ENCODE assay signal across 22 mouse cellular contexts in the genomic region with DNA sequence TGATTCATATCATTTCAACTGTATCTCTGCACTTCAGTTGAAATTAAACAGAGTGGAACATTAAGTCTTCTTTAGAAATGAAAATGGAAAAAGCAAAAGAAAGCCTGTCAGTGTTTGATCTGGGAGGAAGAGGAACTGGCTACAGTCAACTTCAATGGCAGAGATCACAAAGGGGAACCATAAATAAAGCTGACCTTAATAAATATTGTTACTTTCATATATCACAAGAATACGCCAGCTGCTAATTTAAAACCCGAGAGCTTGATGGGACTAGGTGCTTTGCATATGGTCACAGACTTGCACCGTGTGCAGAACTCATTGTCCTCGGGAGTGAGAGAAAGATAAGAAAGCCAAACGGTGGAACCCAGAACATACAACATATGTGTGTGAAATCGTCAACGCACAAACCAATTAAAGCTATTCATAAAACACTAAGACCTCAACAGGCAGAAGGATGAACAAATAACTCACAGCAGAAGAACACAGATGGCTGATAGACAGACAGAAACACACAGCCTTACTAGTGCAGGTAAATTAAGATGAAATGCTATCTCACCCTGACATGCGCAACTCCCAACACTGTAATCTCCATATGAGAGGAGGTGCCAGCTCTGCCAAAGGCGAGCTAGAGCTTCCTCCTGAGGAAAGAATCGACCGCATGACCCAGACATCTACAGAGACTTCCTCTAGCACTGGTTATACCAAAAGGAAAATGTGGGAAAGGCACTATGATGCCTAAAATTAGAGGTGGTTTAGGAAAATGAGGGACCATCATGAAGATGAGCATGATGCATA.
DNase-seq lines count a peak whose midpoint lies in the region; ATAC-seq and TF ChIP-seq lines count a peak whose summit lies in the region.
"Had no signal": no experiment of that assay in that cellular context is flagged by ENCODE, and none has a peak within 500 bp of the region (broad histone marks: within the 10 kb centered on the region; RNA-seq: fewer than 3 reads in every experiment).

No protein-coding gene starts in this region.

- TF ChIP-seq EP300 in CH12.LX (IDR thresholded peaks at IDR 0.05; ENCODE audit: low read length): peak; percentile 23; the same call in 1 of the 2 replicates

- TF ChIP-seq POLR2A in CH12.LX (IDR thresholded peaks at IDR 0.05; ENCODE audit: low read depth, low read length): no peak

- no peaks in the 10 kb centered on the region for H3K36me3 ChIP-seq in CH12.LX (replicated peaks in 1 of 2; ENCODE audit: control insufficient read depth in 1 of 2, insufficient read depth in 1 of 2, low read length in 1 of 2)
- H3K36me3 ChIP-seq: embryonic facial prominence, embryonic 10.5 days; heart, embryonic 15.5 days; hindbrain, embryonic 10.5 days had no signal

- no peak overlapping the region for H3K27ac ChIP-seq in CH12.LX (ENCODE audit: insufficient read depth, low read depth)
- no peak overlapping the region for H3K27ac ChIP-seq in layer of hippocampus, adult 2 months
- H3K27ac ChIP-seq: embryonic facial prominence, embryonic 10.5 days; forebrain, embryonic 13.5 days; heart, embryonic 15.5 days; hindbrain, embryonic 10.5 days; hindbrain, embryonic 14.5 days had no signal

- peaks cover 6 to 24% of the 10 kb centered on the region in 2 experiments for H3K4me1 ChIP-seq in CH12.LX (ENCODE audit: control insufficient read depth in 1 of 2, insufficient read depth in 2 of 2)
- H3K4me1 ChIP-seq: embryonic facial prominence, embryonic 10.5 days; forebrain, embryonic 13.5 days; heart, embryonic 15.5 days; hindbrain, embryonic 10.5 days had no signal

- peak overlapping the region; percentile 34 for H3K4me2 ChIP-seq in CH12.LX (ENCODE audit: insufficient read depth, low read depth, poor library complexity, severe bottlenecking)
- H3K4me2 ChIP-seq: forebrain, embryonic 13.5 days; heart, embryonic 15.5 days; hindbrain, embryonic 14.5 days had no signal

- in situ Hi-C loops in CH12.LX (cut with MboI; ENCODE audit: low pct_ligation_motif_present, low pct_unique_long_range_greater_than_20kb, low sequenced_read_pairs): no loop called here

- DNase-seq in CH12.LX (ENCODE audit: extremely low read depth): peak; percentile 43
- no peak for DNase-seq in layer of hippocampus, postnatal 25 days (ENCODE audit: extremely low spot score in 1 of 2, low spot score in 1 of 2)
- no peak for DNase-seq in layer of hippocampus, adult 2 months (ENCODE audit: low spot score in 2 of 2)
- DNase-seq in kidney, postnatal 4 days: no peak
- DNase-seq: adrenal gland, postnatal 14 days; B cell, adult 2 months; cerebellum, adult 18-20 months; cerebellum, adult 9-11 months; cerebellum, postnatal 36 days; forebrain, postnatal 0 days; gastrocnemius, postnatal 14 days; heart, postnatal 14 days had no signal

- H3K79me2 ChIP-seq in CH12.LX (replicated peaks; ENCODE audit: control insufficient read depth, extremely low read depth, insufficient read depth, poor library complexity, severe bottlenecking): no peaks in the 10 kb centered on the region

- TF ChIP-seq CTCF in CH12.LX (conservative IDR thresholded peaks at IDR 0.05 in 1 of 2, IDR thresholded peaks at IDR 0.05 in 1 of 2; ENCODE audit: low read depth in 2 of 2, low read length in 2 of 2): no peak
- TF ChIP-seq CTCF in layer of hippocampus, adult 2 months (conservative IDR thresholded peaks at IDR 0.05): no peak

- TF ChIP-seq RAD21 in CH12.LX (IDR thresholded peaks at IDR 0.05; ENCODE audit: low read depth, low read length): no peak

- H3K27me3 ChIP-seq in CH12.LX (replicated peaks): no peaks in the 10 kb centered on the region
- H3K27me3 ChIP-seq: forebrain, embryonic 13.5 days; heart, embryonic 15.5 days had no signal

- peak; percentile 63; the same call in 1 of the 2 replicates for ATAC-seq in common myeloid progenitor, adult 5-6 weeks (replicated peaks; ENCODE audit: low read depth, poor library complexity, severe bottlenecking)
- peak; percentile 65 for ATAC-seq in megakaryocyte progenitor cell, adult 5-6 weeks (replicated peaks; ENCODE audit: poor library complexity)
- ATAC-seq: activated CD4-positive, CD25-positive, alpha-beta regulatory T cell, adult 4 months; CD4-positive, CD25-positive, alpha-beta regulatory T cell, adult 4 months; forebrain, embryonic 13.5 days; forebrain, postnatal 0 days; Patski had no signal

- no peak overlapping the region for H3K4me3 ChIP-seq in CH12.LX (replicated peaks in 1 of 3; ENCODE audit: low read depth in 2 of 3, low read length in 2 of 3, poor library complexity in 1 of 3)
- H3K4me3 ChIP-seq in layer of hippocampus, adult 2 months: no peak overlapping the region
- H3K4me3 ChIP-seq: embryonic facial prominence, embryonic 10.5 days; forebrain, embryonic 13.5 days; heart, embryonic 15.5 days; hindbrain, embryonic 10.5 days had no signal

- H3K9ac ChIP-seq in CH12.LX (ENCODE audit: insufficient read depth, low read depth): no peak overlapping the region
- H3K9ac ChIP-seq: forebrain, embryonic 13.5 days; forebrain, postnatal 0 days; heart, embryonic 15.5 days; hindbrain, embryonic 14.5 days had no signal

- dilution Hi-C loops in CH12.LX (cut with MboI; ENCODE audit: extremely low pct_ligation_motif_present, extremely low pct_unique_long_range_greater_than_20kb, low sequenced_read_pairs): no loop called here

- no peaks in the 10 kb centered on the region for H3K9me3 ChIP-seq in CH12.LX (replicated peaks; ENCODE audit: low read length)
- H3K9me3 ChIP-seq: embryonic facial prominence, embryonic 10.5 days; forebrain, embryonic 13.5 days; heart, embryonic 15.5 days; hindbrain, embryonic 10.5 days had no signal

TF ChIP-seq in CH12.LX, 34 proteins besides CTCF, POLR2A, EP300 and RAD21:
- TF ChIP-seq NRF1 (IDR thresholded peaks at IDR 0.05; ENCODE audit: low read depth, low read length) (0 out of 2 replicates have a peak, but pooled peaks have one; percentile 24), MYC (IDR thresholded peaks at IDR 0.05; ENCODE audit: low read depth, low read length) (no peak), MAX (IDR thresholded peaks at IDR 0.05; ENCODE audit: low read length) (0 out of 2 replicates have a peak, but pooled peaks have one; percentile 27)
